Mouse (Mus musculus): ENCODE data around the gene Gm1043.

GRCm38 (mm10) chr5:37263816-37264215 lies 178.6 kb downstream of the Gm1043 start:
- TF ChIP-seq POLR2A (IDR thresholded peaks at IDR 0.05; ENCODE audit: borderline replicate concordance, extremely low read depth, insufficient read depth, insufficient read length, poor library complexity, severe bottlenecking) (no peak), CTCF (IDR thresholded peaks at IDR 0.05; ENCODE audit: borderline replicate concordance, extremely low read depth, insufficient read depth, insufficient read length) (no peak)

All from brain, embryonic 14.5 days (tissue).